8 mouse cellular contexts compared by ENCODE assay signal in the genomic region with DNA sequence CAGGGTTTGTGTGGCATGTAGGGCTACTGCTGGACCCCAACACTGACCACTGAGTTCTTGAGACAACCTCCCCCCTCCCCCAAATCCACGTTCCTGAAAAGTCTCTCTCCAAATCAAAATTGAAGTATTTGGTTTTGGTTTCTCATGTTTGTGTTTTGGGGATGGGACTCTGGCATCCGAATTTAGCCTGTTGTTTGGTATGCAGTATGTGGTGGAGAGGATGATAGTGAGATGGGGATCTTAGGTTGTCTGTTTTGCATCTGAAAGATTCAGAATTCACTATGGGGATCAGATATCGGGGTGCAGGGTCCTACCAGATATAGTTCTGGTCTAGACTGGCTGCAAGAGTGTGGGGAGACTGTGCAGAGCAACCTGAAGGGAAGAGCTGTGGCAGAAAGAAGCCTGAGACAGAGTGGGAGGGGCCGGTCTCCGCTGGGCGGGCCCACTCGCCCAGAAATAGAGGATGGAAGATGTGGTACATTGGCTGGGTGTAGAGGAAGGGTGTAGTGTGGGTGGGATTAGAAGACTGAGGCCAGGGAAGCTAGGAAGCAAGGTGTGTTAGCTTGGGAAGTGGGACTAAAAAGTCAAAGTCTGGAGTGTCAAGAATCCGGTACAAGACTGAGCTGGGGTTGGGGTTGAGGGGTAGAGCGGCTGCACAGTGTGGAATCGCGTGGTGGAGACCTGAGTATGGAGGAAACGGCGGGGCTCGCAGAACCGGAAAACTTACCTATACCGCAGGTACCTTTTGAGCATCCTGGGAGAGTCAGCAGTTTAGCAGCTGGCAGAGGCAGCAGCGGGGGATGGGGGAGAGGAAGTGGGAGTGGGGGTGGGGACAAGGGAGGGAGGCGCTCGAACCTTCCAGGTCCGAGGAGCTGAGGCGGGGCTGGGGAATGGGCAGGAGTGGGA. TPM values are rescaled to one million over a fixed set of nuclear protein-coding genes. Genes with fewer than 3 reads are reported as not detected.
DNase-seq lines count a peak whose midpoint lies in the region; ATAC-seq and TF ChIP-seq lines count a peak whose summit lies in the region.

TSS of gene Zfp52 (plus strand) at position 444 of the 906 bp plus-strand sequence.

- peak; percentile 63; the same call in 1 of the 2 replicates for TF ChIP-seq POLR2A in heart, adult 2 months (IDR thresholded peaks at IDR 0.05; ENCODE audit: insufficient read depth, low read depth, low read length)
- peak; percentile 15; the same call in 1 of the 2 replicates for TF ChIP-seq POLR2A in spleen, adult 2 months (IDR thresholded peaks at IDR 0.05; ENCODE audit: low read depth, low read length)

- TF ChIP-seq EP300 in heart, adult 2 months (IDR thresholded peaks at IDR 0.05; ENCODE audit: insufficient read depth, low read depth, low read length), result no peak

- no peak for TF ChIP-seq CTCF in heart, adult 2 months (IDR thresholded peaks at IDR 0.05)
- TF ChIP-seq CTCF in spleen, adult 2 months (IDR thresholded peaks at IDR 0.05; ENCODE audit: extremely low read depth, insufficient read depth, insufficient read length, insufficient replicate concordance), result no peak

- 3% methylated on average over 21 of the region's 21 CpGs for WGBS in embryonic facial prominence, embryonic 11.5 days
- WGBS in heart, adult 2 months, result 3% methylated on average over 21 of the region's 21 CpGs
- 5% methylated on average over 21 of the region's 21 CpGs for WGBS in limb, embryonic 12.5 days
- 5% methylated on average over 21 of the region's 21 CpGs for WGBS in midbrain, embryonic 12.5 days
- WGBS in spleen, adult 2 months, result 1% methylated on average over 21 of the region's 21 CpGs

- H3K79me2 ChIP-seq in heart, adult 2 months (replicated peaks; ENCODE audit: control insufficient read depth, insufficient read depth, low read length), result no peaks in the 10 kb centered on the region

- peak; percentile 71 to 75 for DNase-seq in B cell, adult 2 months
- DNase-seq in adrenal gland, postnatal 10 days, result peak; percentile 84
- peak; percentile 61 for DNase-seq in embryonic facial prominence, embryonic 11.5 days (ENCODE audit: low spot score)
- peak; percentile 77 to 80 for DNase-seq in heart, adult 2 months
- peak; percentile 73 for DNase-seq in kidney, adult 18-20 months
- peak in 1 of 2 experiments; percentile 69 for DNase-seq in spleen, adult 2 months (ENCODE audit: low read depth in 1 of 2, low spot score in 2 of 2)

- H3K9me3 ChIP-seq in embryonic facial prominence, embryonic 11.5 days (replicated peaks; ENCODE audit: control insufficient read depth, low read length), result no peaks in the 10 kb centered on the region
- H3K9me3 ChIP-seq in limb, embryonic 12.5 days, result no peaks in the 10 kb centered on the region
- no peaks in the 10 kb centered on the region for H3K9me3 ChIP-seq in midbrain, embryonic 12.5 days

- no peaks in the 10 kb centered on the region for H3K36me3 ChIP-seq in embryonic facial prominence, embryonic 11.5 days (replicated peaks; ENCODE audit: control insufficient read depth, insufficient read depth, low read depth, low read length)
- H3K36me3 ChIP-seq in heart, adult 2 months (ENCODE audit: control insufficient read depth, insufficient read depth, low read length), result peaks cover 10% of the 10 kb centered on the region
- no peaks in the 10 kb centered on the region for H3K36me3 ChIP-seq in limb, embryonic 12.5 days
- H3K36me3 ChIP-seq in midbrain, embryonic 12.5 days, result no peaks in the 10 kb centered on the region
- H3K36me3 ChIP-seq in spleen, adult 2 months (ENCODE audit: control insufficient read depth, insufficient read depth, low read length), result no peaks in the 10 kb centered on the region; the same call in 1 of the 2 replicates

- H3K4me1 ChIP-seq in embryonic facial prominence, embryonic 11.5 days (ENCODE audit: control insufficient read depth, insufficient read depth, low read length), result no peaks in the 10 kb centered on the region
- H3K4me1 ChIP-seq in heart, adult 2 months (ENCODE audit: control insufficient read depth, insufficient read depth, low read length), result peaks cover 6% of the 10 kb centered on the region
- peaks cover 13% of the 10 kb centered on the region; the same call in 1 of the 2 replicates for H3K4me1 ChIP-seq in limb, embryonic 12.5 days (replicated peaks)
- peaks cover 15% of the 10 kb centered on the region for H3K4me1 ChIP-seq in midbrain, embryonic 12.5 days
- peaks cover 13% of the 10 kb centered on the region; the same call in 1 of the 2 replicates for H3K4me1 ChIP-seq in spleen, adult 2 months (ENCODE audit: control insufficient read depth, insufficient read depth, insufficient read length)

- peak within 1 kb of the TSS; percentile 58 for H3K9ac ChIP-seq in embryonic facial prominence, embryonic 11.5 days (replicated peaks; ENCODE audit: low read length)
- H3K9ac ChIP-seq in heart, adult 2 months (ENCODE audit: low read depth, low read length), result peak within 1 kb of the TSS; percentile 58
- peak within 1 kb of the TSS; percentile 68 for H3K9ac ChIP-seq in limb, embryonic 12.5 days (replicated peaks)
- H3K9ac ChIP-seq in midbrain, embryonic 12.5 days (replicated peaks), result peak within 1 kb of the TSS; percentile 59

- H3K27me3 ChIP-seq in embryonic facial prominence, embryonic 11.5 days (ENCODE audit: control insufficient read depth, insufficient read depth, low read length), result no peaks in the 10 kb centered on the region
- H3K27me3 ChIP-seq in heart, adult 2 months (ENCODE audit: control insufficient read depth, insufficient read depth, low read length), result no peaks in the 10 kb centered on the region
- no peaks in the 10 kb centered on the region for H3K27me3 ChIP-seq in limb, embryonic 12.5 days
- no peaks in the 10 kb centered on the region for H3K27me3 ChIP-seq in midbrain, embryonic 12.5 days
- no peaks in the 10 kb centered on the region for H3K27me3 ChIP-seq in spleen, adult 2 months (ENCODE audit: control insufficient read depth, insufficient read depth, low read length)

- ATAC-seq in embryonic facial prominence, embryonic 11.5 days (replicated peaks; ENCODE audit: insufficient number of reproducible peaks, low FRiP score, low TSS enrichment, low read depth), result peak; percentile 81
- peak; percentile 81 for ATAC-seq in limb, embryonic 12.5 days (ENCODE audit: insufficient number of reproducible peaks, insufficient read depth, low FRiP score, low TSS enrichment, low read depth)
- ATAC-seq in midbrain, embryonic 12.5 days (ENCODE audit: low FRiP score, low read depth), result peak; percentile 39

- no peak within 1 kb of the TSS for H3K27ac ChIP-seq in embryonic facial prominence, embryonic 11.5 days (replicated peaks; ENCODE audit: low read depth, low read length)
- peak within 1 kb of the TSS; percentile 74 for H3K27ac ChIP-seq in heart, adult 2 months
- H3K27ac ChIP-seq in limb, embryonic 12.5 days, result peak within 1 kb of the TSS; percentile 58; the same call in 1 of the 2 replicates
- no peak within 1 kb of the TSS for H3K27ac ChIP-seq in midbrain, embryonic 12.5 days (replicated peaks)
- peak within 1 kb of the TSS; percentile 87 for H3K27ac ChIP-seq in spleen, adult 2 months (ENCODE audit: insufficient read depth, low read length)

- peak within 1 kb of the TSS; percentile 78 for H3K4me2 ChIP-seq in embryonic facial prominence, embryonic 11.5 days (ENCODE audit: low read depth, low read length)
- peak within 1 kb of the TSS; percentile 75 for H3K4me2 ChIP-seq in limb, embryonic 12.5 days
- H3K4me2 ChIP-seq in midbrain, embryonic 12.5 days (replicated peaks), result peak within 1 kb of the TSS; percentile 58

- intact Hi-C loops in heart, adult 2 months (cut with DNase I), result loop anchor here (1.0 to 10.0 kb wide), 4 partner anchors 31 to 591 kb away; partner anchors contain the start of genes Ppp2r1a and Zfp51

- peak within 1 kb of the TSS; percentile 47 for H3K4me3 ChIP-seq in embryonic facial prominence, embryonic 11.5 days (ENCODE audit: low read depth, low read length)
- H3K4me3 ChIP-seq in heart, adult 2 months, result peak within 1 kb of the TSS; percentile 54
- H3K4me3 ChIP-seq in limb, embryonic 12.5 days (replicated peaks), result peak within 1 kb of the TSS; percentile 49
- H3K4me3 ChIP-seq in midbrain, embryonic 12.5 days, result peak within 1 kb of the TSS; percentile 39
- peak within 1 kb of the TSS; percentile 63 for H3K4me3 ChIP-seq in spleen, adult 2 months (ENCODE audit: extremely low read depth, insufficient read depth, insufficient read length)

RNA-seq across cellular contexts. Expression of gene Zfp52, which starts in this region (rescaled TPM):
- total RNA-seq in adrenal gland, postnatal 10 days (2021), result 10 to 100 TPM; 20.0 to 23.6 TPM
- 1.8 and 3.2 TPM in 2 replicates for polyA plus RNA-seq in embryonic facial prominence, embryonic 11.5 days (2014; fragmentation: Nextera tagmentation; extraction: Ambion mirVana)
- 1 to 10 TPM; 3.5 to 5.9 TPM for total RNA-seq in heart, adult 2 months (2021)
- polyA plus RNA-seq in heart, adult 2 months (2012; rRNA removed), result 1.1 and 1.9 TPM in 2 replicates
- 3.2 and 4.0 TPM in 2 replicates for polyA plus RNA-seq in limb, embryonic 12.5 days (2016; fragmentation: Nextera tagmentation; extraction: Ambion mirVana)
- polyA plus RNA-seq in midbrain, embryonic 12.5 days (2016; fragmentation: Nextera tagmentation; extraction: Ambion mirVana), result 2.0 TPM in 2 replicates
- polyA plus RNA-seq in spleen, adult 2 months (2012; rRNA removed), result 0.54 and 0.56 TPM in 2 replicates

Comparison
In these comparisons a context has a peak if more than half of its experiments do, and no peak if none do; other contexts are left out.
1. H3K27ac ChIP-seq: peak in heart, adult 2 months (single experiment), limb, embryonic 12.5 days (single experiment) and spleen, adult 2 months (single experiment); none in embryonic facial prominence, embryonic 11.5 days (single experiment) and midbrain, embryonic 12.5 days (single experiment).
2. Peak in every context shown above with its lines, with median percentiles within 50 percentile points of each other: ATAC-seq, H3K4me2 ChIP-seq, H3K4me3 ChIP-seq and H3K9ac ChIP-seq.